Mouse (Mus musculus) heart, embryonic 14.5 days (tissue): Measurements from ENCODE around the gene Pip4k2c. TPM values are rescaled to one million over a fixed set of nuclear protein-coding genes. Genes with fewer than 3 reads are reported as not detected.

Experiments
- ATAC-seq: fragments of 200-750 bp; cut with Nextera tagmentation; 2 replicates; pipeline ENCODE4 v1.8.0; 2017; ENCODE audit warnings: low read depth, moderate TSS enrichment; ENCODE audit not compliant: insufficient number of reproducible peaks, insufficient read depth, low FRiP score
- H3K27ac ChIP-seq, 2 experiments: fragments of 200-500 bp in 1 of 2; fragments of 300-500 bp in 1 of 2; sonication (generic) in 1 of 2; replicated peaks in 1 of 2; 2 replicates each; pipeline ENCODE4 v1.5.1; 2012 to 2014; ENCODE audit warnings: low read depth in 2 of 2, low read length in 2 of 2, control low read depth in 1 of 2, mild to moderate bottlenecking in 1 of 2, mixed read lengths in 1 of 2; ENCODE audit not compliant: control insufficient read depth in 1 of 2, insufficient read depth in 1 of 2
- H3K27me3 ChIP-seq: fragments of 300-500 bp; sonication (generic); 2 replicates; pipeline ENCODE4 v1.6.1; 2014; ENCODE audit warnings: mild to moderate bottlenecking, low read length, control low read depth; ENCODE audit not compliant: control insufficient read depth, insufficient read depth
- H3K36me3 ChIP-seq: fragments of 300-500 bp; sonication (generic); 2 replicates; pipeline ENCODE4 v1.6.1; 2014; ENCODE audit warnings: mild to moderate bottlenecking, control low read depth, low read length, mixed read lengths; ENCODE audit not compliant: control insufficient read depth, insufficient read depth
- H3K4me1 ChIP-seq, 2 experiments: fragments of 200-500 bp in 1 of 2; fragments of 300-500 bp in 1 of 2; sonication (generic) in 1 of 2; 2 replicates each; pipeline ENCODE4 v1.6.1; 2012 to 2014; ENCODE audit warnings: low read length in 2 of 2, control low read depth in 1 of 2, mixed read lengths in 1 of 2; ENCODE audit not compliant: control insufficient read depth in 2 of 2, insufficient read depth in 2 of 2
- H3K4me2 ChIP-seq: fragments of 300-500 bp; sonication (generic); 2 replicates; pipeline ENCODE4 v1.6.1; 2014; ENCODE audit warnings: mild to moderate bottlenecking, low read length
- H3K4me3 ChIP-seq, 2 experiments: fragments of 200-500 bp in 1 of 2; fragments of 300-500 bp in 1 of 2; sonication (generic) in 1 of 2; 2 replicates each; pipeline ENCODE4 v1.5.1; 2012 to 2014; ENCODE audit warnings: low read length in 2 of 2, mild to moderate bottlenecking in 2 of 2, control low read depth in 1 of 2, low read depth in 1 of 2, moderate library complexity in 1 of 2; ENCODE audit not compliant: control insufficient read depth in 1 of 2, insufficient read depth in 1 of 2
- H3K9ac ChIP-seq: fragments of 300-500 bp; sonication (generic); 2 replicates; pipeline ENCODE4 v1.6.1; 2014; ENCODE audit warnings: mild to moderate bottlenecking, low read length
- H3K9me3 ChIP-seq: fragments of 300-500 bp; sonication (generic); 2 replicates; pipeline ENCODE4 v1.6.1; 2016; ENCODE audit warnings: low read length, control low read depth; ENCODE audit not compliant: control insufficient read depth
- WGBS: fragments of 180-500 bp; shearing (Covaris S2); extraction: QIAGEN DNeasy Blood & Tissue Kit; methylation state at CpG from one replicate; pipeline ENCODE4 v1.1.7; 2014; 5-methylcytosine and 5-hydroxymethylcytosine counted together
- polyA plus RNA-seq: library from polyadenylated mRNA; unstranded; fragments of >200 nt; fragmentation: Nextera tagmentation; extraction: Ambion mirVana; gene quantifications from 2 replicates; pipeline ENCODE4 v1.2.1, GENCODE M21; 2014

Gene Pip4k2c
- polyA plus RNA-seq, 1 experiment from 2014 or later, result 22.8 TPM

- H3K9ac ChIP-seq, result no peak overlapping the region
- no peak overlapping the region for H3K4me2 ChIP-seq
- peaks cover 77% of the 10 kb centered on the region for H3K27me3 ChIP-seq
- no peak for ATAC-seq
- WGBS, result 36% methylated on average over 3 of the region's 3 CpGs
- H3K27ac ChIP-seq, result no peak overlapping the region
- H3K4me3 ChIP-seq, result no peak overlapping the region
- H3K9me3 ChIP-seq, result no peaks in the 10 kb centered on the region
- peaks cover 7 to 9% of the 10 kb centered on the region in 2 experiments; a peak in 3 of 4 replicates for H3K4me1 ChIP-seq
- H3K36me3 ChIP-seq, result no peaks in the 10 kb centered on the region
These were observed 35.2 kb downstream of the Pip4k2c start for GRCm38 (mm10) chr10:127176228-127176627.

- H3K36me3 ChIP-seq, result no peaks in the 10 kb centered on the region
- no peak for ATAC-seq
- H3K9ac ChIP-seq, result no peak overlapping the region
- H3K4me3 ChIP-seq, result no peak overlapping the region
- H3K9me3 ChIP-seq, result no peaks in the 10 kb centered on the region
- no peak overlapping the region for H3K27ac ChIP-seq
- peaks cover 76% of the 10 kb centered on the region for H3K27me3 ChIP-seq
- H3K4me2 ChIP-seq, result no peak overlapping the region
- H3K4me1 ChIP-seq, result peaks cover 13 to 19% of the 10 kb centered on the region in 2 experiments
- 73% methylated on average over 7 of the region's 7 CpGs for WGBS
These were observed 37.2 kb downstream of the Pip4k2c start for GRCm38 (mm10) chr10:127174170-127174569.

GRCm38 (mm10) chr10:127173148-127174065 is 38.0 kb downstream of the Pip4k2c start:
- H3K4me1 ChIP-seq, result peaks cover 9 to 19% of the 10 kb centered on the region in 2 experiments
- H3K36me3 ChIP-seq, result no peaks in the 10 kb centered on the region
- H3K9me3 ChIP-seq, result no peaks in the 10 kb centered on the region
- no peak overlapping the region for H3K9ac ChIP-seq
- no peak overlapping the region for H3K27ac ChIP-seq
- H3K4me3 ChIP-seq, result no peak overlapping the region
- H3K4me2 ChIP-seq, result no peak overlapping the region
- ATAC-seq, result no peak
- WGBS, result 73% methylated on average over 16 of the region's 16 CpGs
- H3K27me3 ChIP-seq, result peaks cover 76% of the 10 kb centered on the region

- Histone ChIP-seq H3K4me2 (no peak overlapping the region), H3K27ac (no peak overlapping the region), H3K4me1 (peaks cover 5 to 20% of the 10 kb centered on the region in 2 experiments), H3K27me3 (peaks cover 75% of the 10 kb centered on the region), H3K36me3 (no peaks in the 10 kb centered on the region), H3K9ac (no peak overlapping the region), H3K9me3 (no peaks in the 10 kb centered on the region), H3K4me3 (no peak overlapping the region)
- no peak for ATAC-seq
- WGBS, result 74% methylated on average over 15 of the region's 15 CpGs
These were observed 39.7 kb downstream of the Pip4k2c start for GRCm38 (mm10) chr10:127171631-127172200.

GRCm38 (mm10) chr10:127170837-127171272 is 40.5 kb downstream of the Pip4k2c start:
- H3K9ac ChIP-seq, result no peak overlapping the region
- WGBS, result 2% methylated on average over 29 of the region's 29 CpGs

GRCm38 (mm10) chr10:127170002-127170401 is 41.4 kb downstream of the Pip4k2c start:
- Histone ChIP-seq H3K9me3 (no peaks in the 10 kb centered on the region), H3K4me1 (peaks cover 15 to 34% of the 10 kb centered on the region in 2 experiments), H3K36me3 (no peaks in the 10 kb centered on the region), H3K27me3 (peaks cover 79% of the 10 kb centered on the region), H3K9ac (no peak overlapping the region), H3K4me2 (peak overlapping the region; percentile 68), H3K4me3 (peak overlapping the region in 1 of 2 experiments; percentile 38; a peak in 2 of 4 replicates), H3K27ac (no peak overlapping the region)
- 1% methylated on average over 22 of the region's 22 CpGs for whole genome bisulfite sequencing
- ATAC-seq, result no peak

More at GRCm38 (mm10) chr10:127170837-127171272, 40.5 kb downstream of the Pip4k2c start:
- H3K27ac ChIP-seq, result no peak overlapping the region
- H3K36me3 ChIP-seq, result no peaks in the 10 kb centered on the region
- H3K9me3 ChIP-seq, result no peaks in the 10 kb centered on the region
- peaks cover 9 to 27% of the 10 kb centered on the region in 2 experiments for H3K4me1 ChIP-seq
- peak overlapping the region; percentile 68 for H3K4me2 ChIP-seq
- H3K4me3 ChIP-seq, result peak overlapping the region; percentile 38 to 45
- H3K27me3 ChIP-seq, result peaks cover 75% of the 10 kb centered on the region
- ATAC-seq, result no peak

- Histone ChIP-seq H3K4me2 (no peak overlapping the region), H3K9ac (no peak overlapping the region)
These were observed 43.7 kb downstream of the Pip4k2c start for GRCm38 (mm10) chr10:127167614-127168192.

More at GRCm38 (mm10) chr10:127167614-127168192, 43.7 kb downstream of the Pip4k2c start:
- ATAC-seq, result no peak
- WGBS, result 17% methylated on average over 10 of the region's 10 CpGs
- H3K9me3 ChIP-seq, result no peaks in the 10 kb centered on the region
- H3K4me1 ChIP-seq, result peaks cover 18 to 39% of the 10 kb centered on the region in 2 experiments
- H3K36me3 ChIP-seq, result no peaks in the 10 kb centered on the region
- no peak overlapping the region for H3K4me3 ChIP-seq
- peaks cover 90% of the 10 kb centered on the region for H3K27me3 ChIP-seq
- H3K27ac ChIP-seq, result no peak overlapping the region
